Mouse (Mus musculus) G1E (cell line): ENCODE results near the gene Fstl4.

Experiments
- CTCF ChIP-seq: IDR thresholded peaks from 2 replicates; pipeline ENCODE4 v1.5.1; 2012; ENCODE audit warnings: low read depth, low read length, inconsistent platforms, mixed read lengths
- GATA1 ChIP-seq: IDR thresholded peaks from 2 replicates; pipeline ENCODE4 v1.6.1; 2012; ENCODE audit warnings: borderline replicate concordance, low read length, inconsistent platforms, mixed read lengths
- GATA2 ChIP-seq: IDR thresholded peaks from 2 replicates; pipeline ENCODE4 v1.6.1; 2012; ENCODE audit warnings: low read depth, low read length, inconsistent platforms, borderline replicate concordance
- POLR2AphosphoS5 ChIP-seq: IDR thresholded peaks from 2 replicates; pipeline ENCODE4 v1.6.1; 2012; ENCODE audit warnings: low read depth, low read length, inconsistent platforms; ENCODE audit not compliant: insufficient replicate concordance
- TAL1 ChIP-seq: conservative IDR thresholded peaks from 2 replicates; pipeline ENCODE4 v1.6.1; 2012; ENCODE audit warnings: low read depth, low read length, inconsistent platforms, mixed read lengths

DNA sequence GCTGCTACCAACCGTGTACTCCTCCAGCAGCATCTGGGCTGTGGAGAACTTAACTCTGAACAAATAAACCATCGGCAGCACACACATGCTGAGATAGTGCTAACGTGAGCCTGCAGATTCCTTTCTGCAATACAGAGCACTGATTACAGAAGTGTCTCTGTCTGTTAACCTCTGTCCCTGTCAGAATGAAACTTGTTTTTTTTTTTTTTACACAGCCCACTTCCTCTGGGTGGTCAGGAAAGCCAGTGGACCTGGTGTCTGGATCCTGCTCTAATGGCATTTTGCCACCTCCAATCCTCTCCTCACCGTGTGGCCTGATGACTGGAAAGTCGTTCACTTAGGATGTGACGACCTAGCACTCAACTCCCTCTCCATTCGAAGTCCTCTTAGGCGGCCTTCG, 469.2 kb downstream of the Fstl4 start:
- no peak for TF ChIP-seq CTCF
- no peak for TF ChIP-seq GATA1
- no peak for TF ChIP-seq GATA2
- TF ChIP-seq TAL1, result no peak
- no peak for TF ChIP-seq POLR2AphosphoS5
